Mouse (Mus musculus) midbrain, embryonic 15.5 days (tissue): ENCODE results near the gene Pam16. TPM values are rescaled to one million over a fixed set of nuclear protein-coding genes. Genes with fewer than 3 reads are reported as not detected.

Experiments used
- ATAC-seq: fragments of 200-750 bp; cut with Nextera tagmentation; replicated peaks from 2 replicates; pipeline ENCODE4 v1.8.0; 2017; ENCODE audit warnings: moderate TSS enrichment
- H3K27ac ChIP-seq: fragments of 300-500 bp; sonication (generic); 2 replicates; pipeline ENCODE4 v1.5.1; 2015; ENCODE audit warnings: mild to moderate bottlenecking, inconsistent platforms
- H3K27me3 ChIP-seq: fragments of 300-500 bp; sonication (generic); replicated peaks from 2 replicates; pipeline ENCODE4 v1.6.1; 2015; ENCODE audit warnings: inconsistent platforms
- H3K36me3 ChIP-seq: fragments of 300-500 bp; sonication (generic); replicated peaks from 2 replicates; pipeline ENCODE4 v1.6.1; 2015; ENCODE audit warnings: inconsistent platforms
- H3K4me1 ChIP-seq: fragments of 300-500 bp; sonication (generic); 2 replicates; pipeline ENCODE4 v1.6.1; 2015; ENCODE audit warnings: inconsistent platforms
- H3K4me2 ChIP-seq: fragments of 300-500 bp; sonication (generic); 2 replicates; pipeline ENCODE4 v1.6.1; 2015; ENCODE audit warnings: inconsistent platforms, mild to moderate bottlenecking, moderate library complexity
- H3K4me3 ChIP-seq: fragments of 300-500 bp; sonication (generic); 2 replicates; pipeline ENCODE4 v1.5.1; 2015; ENCODE audit warnings: mild to moderate bottlenecking, inconsistent platforms
- H3K9ac ChIP-seq: fragments of 300-500 bp; sonication (generic); 2 replicates; pipeline ENCODE4 v1.6.1; 2015; ENCODE audit warnings: mild to moderate bottlenecking, inconsistent platforms
- H3K9me3 ChIP-seq: fragments of 300-500 bp; sonication (generic); 2 replicates; pipeline ENCODE4 v1.6.1; 2016; ENCODE audit warnings: inconsistent platforms
- WGBS: fragments of 180-500 bp; shearing (Covaris S2); methylation state at CpG from one replicate; pipeline ENCODE4 v1.1.7; 2015; ENCODE audit warnings: mixed read lengths; 5-methylcytosine and 5-hydroxymethylcytosine counted together
- polyA plus RNA-seq: library from polyadenylated mRNA; unstranded; fragments of >200 nt; fragmentation: Nextera tagmentation; extraction: Ambion mirVana; gene quantifications from 2 replicates; pipeline ENCODE4 v1.2.1, GENCODE M21; 2015

Pam16 gene
- polyA plus RNA-seq, 1 experiment from 2014 or later = 154 TPM

GRCm38 (mm10) chr16:4642937-4643336, 18.1 kb upstream of the Pam16 start:
- Histone ChIP-seq H3K9ac (no peak overlapping the region), H3K27me3 (no peaks in the 10 kb centered on the region), H3K4me3 (no peak overlapping the region), H3K27ac (no peak overlapping the region), H3K4me1 (peaks cover 28% of the 10 kb centered on the region), H3K4me2 (no peak overlapping the region), H3K9me3 (no peaks in the 10 kb centered on the region), H3K36me3 (no peaks in the 10 kb centered on the region)
- no peak for ATAC-seq
- 90% methylated on average over 6 of the region's 6 CpGs for WGBS

GRCm38 (mm10) chr16:4642190-4642589, 17.4 kb upstream of the Pam16 start:
- Histone ChIP-seq H3K9ac (no peak overlapping the region), H3K27ac (peak overlapping the region; percentile 14; the same call in 1 of the 2 replicates), H3K27me3 (no peaks in the 10 kb centered on the region), H3K4me2 (no peak overlapping the region), H3K4me3 (no peak overlapping the region), H3K36me3 (no peaks in the 10 kb centered on the region; the same call in 1 of the 2 replicates), H3K4me1 (peaks cover 28% of the 10 kb centered on the region), H3K9me3 (no peaks in the 10 kb centered on the region)
- ATAC-seq = no peak
- 42% methylated on average over 13 of the region's 13 CpGs for WGBS

- Histone ChIP-seq H3K27ac (no peak overlapping the region), H3K9me3 (no peaks in the 10 kb centered on the region), H3K4me1 (peaks cover 28% of the 10 kb centered on the region), H3K9ac (no peak overlapping the region), H3K4me2 (peak overlapping the region; percentile 61), H3K36me3 (no peaks in the 10 kb centered on the region; the same call in 1 of the 2 replicates), H3K4me3 (no peak overlapping the region), H3K27me3 (no peaks in the 10 kb centered on the region)
- no peak for ATAC-seq
- 57% methylated on average over 3 of the region's 3 CpGs for WGBS
Observed at GRCm38 (mm10) chr16:4641119-4641838, 16.5 kb upstream of the Pam16 start.

DNA sequence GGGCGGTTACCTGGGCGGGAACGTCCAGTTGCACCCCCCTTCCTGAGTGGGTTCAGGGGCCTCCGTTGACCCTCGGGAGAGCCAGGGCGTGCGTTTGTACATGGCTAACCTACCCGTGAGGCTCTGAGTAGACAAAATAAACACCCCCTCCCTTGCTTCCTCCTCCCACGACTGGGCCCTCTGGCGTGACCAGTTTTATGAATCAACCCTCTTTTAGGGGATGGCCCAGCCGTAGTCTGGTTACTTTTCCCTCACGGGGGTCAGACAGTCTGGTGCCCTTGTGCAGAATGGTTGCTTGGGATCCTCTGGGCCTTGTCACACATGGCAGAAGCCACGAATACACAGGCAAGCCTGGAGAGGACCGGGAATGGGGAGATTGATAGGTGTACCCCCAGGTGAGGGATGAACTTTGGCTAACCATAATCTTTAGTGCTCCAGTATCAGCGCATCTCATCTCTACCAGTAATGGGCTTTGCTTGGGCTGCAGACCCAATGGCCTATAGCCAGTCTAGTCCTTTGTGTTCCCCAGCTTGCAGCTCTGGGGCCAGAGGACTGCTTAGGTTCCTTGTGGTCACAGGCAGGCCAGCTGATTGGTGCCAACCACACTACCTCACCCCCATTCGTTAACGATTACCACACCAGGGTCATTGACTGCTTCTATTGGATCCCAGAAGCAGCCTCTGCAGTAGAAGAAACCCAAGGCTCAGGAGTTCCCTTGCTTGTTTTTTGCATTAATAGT, 15.6 kb upstream of the Pam16 start:
- H3K4me2 ChIP-seq = peak overlapping the region; percentile 61
- peaks cover 28% of the 10 kb centered on the region for H3K4me1 ChIP-seq
- H3K27me3 ChIP-seq = no peaks in the 10 kb centered on the region
- peak overlapping the region; percentile 43 for H3K4me3 ChIP-seq
- no peak overlapping the region for H3K27ac ChIP-seq
- H3K9me3 ChIP-seq = no peaks in the 10 kb centered on the region
- no peaks in the 10 kb centered on the region; the same call in 1 of the 2 replicates for H3K36me3 ChIP-seq
- peak overlapping the region; percentile 27; the same call in 1 of the 2 replicates for H3K9ac ChIP-seq
- WGBS = 13% methylated on average over 17 of the region's 17 CpGs
- ATAC-seq = peak; percentile 38

- H3K4me2 ChIP-seq = peak within 1 kb of the TSS; percentile 61
- H3K9ac ChIP-seq = peak within 1 kb of the TSS; percentile 27; the same call in 1 of the 2 replicates
- no peaks in the 10 kb centered on the region for H3K27me3 ChIP-seq
- peak; percentile 91 for ATAC-seq
- 4% methylated on average over 22 of the region's 22 CpGs for WGBS
- H3K9me3 ChIP-seq = no peaks in the 10 kb centered on the region
- H3K36me3 ChIP-seq = no peaks in the 10 kb centered on the region; the same call in 1 of the 2 replicates
- peak within 1 kb of the TSS; percentile 43 for H3K4me3 ChIP-seq
- peaks cover 28% of the 10 kb centered on the region for H3K4me1 ChIP-seq
- H3K27ac ChIP-seq = no peak within 1 kb of the TSS
Observed at GRCm38 (mm10) chr16:4639831-4640237, 15.0 kb upstream of the Pam16 start, which contains the start of the genes Vasn and Dnaja3. Gene Vasn (plus strand): TSS chr16:4639941. Gene Dnaja3 (plus strand): TSS chr16:4639989.

GRCm38 (mm10) chr16:4638891-4639390, 14.2 kb upstream of the Pam16 start:
- 94% methylated on average over 3 of the region's 3 CpGs for WGBS
- no peak overlapping the region for H3K4me2 ChIP-seq
- no peak overlapping the region for H3K27ac ChIP-seq
- no peak overlapping the region for H3K4me3 ChIP-seq
- H3K9me3 ChIP-seq = no peaks in the 10 kb centered on the region
- no peaks in the 10 kb centered on the region; the same call in 1 of the 2 replicates for H3K36me3 ChIP-seq
- H3K9ac ChIP-seq = no peak overlapping the region
- H3K4me1 ChIP-seq = peaks cover 28% of the 10 kb centered on the region
- no peaks in the 10 kb centered on the region for H3K27me3 ChIP-seq
- ATAC-seq = no peak

DNA sequence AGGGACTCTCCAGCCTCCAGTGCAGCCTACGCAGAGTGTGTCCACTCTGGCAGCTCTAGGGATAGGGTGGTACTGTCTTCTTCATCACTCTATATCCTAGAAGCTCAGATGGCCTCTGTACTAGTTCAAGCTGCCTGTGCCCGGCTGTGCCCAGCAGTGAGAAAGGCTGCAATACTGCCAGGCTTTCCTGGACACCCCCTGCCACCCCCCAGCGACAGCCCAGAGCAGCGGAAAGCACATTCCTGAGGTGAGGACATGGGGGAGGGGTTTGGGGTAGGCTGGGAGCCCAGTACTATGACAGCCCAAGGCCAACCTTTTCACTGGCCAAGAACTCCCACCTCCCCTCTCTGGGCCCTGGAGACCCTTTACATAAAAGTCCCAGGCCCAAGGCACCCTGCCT, 11.0 kb upstream of the Pam16 start:
- Histone ChIP-seq H3K4me3 (no peak overlapping the region), H3K36me3 (no peaks in the 10 kb centered on the region; the same call in 1 of the 2 replicates), H3K4me2 (no peak overlapping the region), H3K9ac (no peak overlapping the region), H3K27ac (no peak overlapping the region), H3K9me3 (no peaks in the 10 kb centered on the region), H3K27me3 (no peaks in the 10 kb centered on the region), H3K4me1 (peaks cover 12% of the 10 kb centered on the region)
- 73% methylated on average over 4 of the region's 4 CpGs for WGBS
- ATAC-seq = no peak

DNA sequence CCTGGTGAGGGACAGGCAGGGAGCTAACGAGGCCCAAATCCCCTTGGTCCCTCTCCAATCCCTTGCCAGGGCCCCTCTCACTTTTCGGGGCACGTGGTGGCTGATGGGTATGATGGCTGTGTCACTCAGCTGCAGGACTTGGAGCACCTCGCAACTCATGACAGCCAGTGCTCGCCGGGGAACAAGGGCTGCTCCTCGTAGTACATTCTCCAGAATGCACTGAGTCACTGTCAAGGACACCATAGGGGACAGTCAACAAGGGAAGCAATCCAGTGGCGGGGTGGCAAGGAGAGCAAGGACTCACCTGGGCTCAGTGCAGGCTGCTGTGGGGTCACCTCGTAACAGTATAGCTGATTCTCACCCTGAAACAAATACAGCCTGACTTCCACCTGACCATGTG, 9.9 kb upstream of the Pam16 start:
- Histone ChIP-seq H3K4me1 (peaks cover 4% of the 10 kb centered on the region; the same call in 1 of the 2 replicates), H3K36me3 (no peaks in the 10 kb centered on the region; the same call in 1 of the 2 replicates), H3K4me2 (no peak overlapping the region), H3K9ac (no peak overlapping the region), H3K9me3 (no peaks in the 10 kb centered on the region), H3K4me3 (no peak overlapping the region), H3K27me3 (no peaks in the 10 kb centered on the region), H3K27ac (no peak overlapping the region)
- WGBS = 87% methylated on average over 9 of the region's 9 CpGs
- ATAC-seq = no peak

- Histone ChIP-seq H3K27ac (no peak overlapping the region), H3K4me2 (no peak overlapping the region), H3K27me3 (no peaks in the 10 kb centered on the region), H3K4me3 (no peak overlapping the region), H3K9ac (no peak overlapping the region), H3K4me1 (no peaks in the 10 kb centered on the region), H3K9me3 (no peaks in the 10 kb centered on the region), H3K36me3 (peaks cover 2% of the 10 kb centered on the region; the same call in 1 of the 2 replicates)
- ATAC-seq = no peak
- 86% methylated on average over 3 of the region's 3 CpGs for WGBS
Observed at GRCm38 (mm10) chr16:4633661-4634060, 8.9 kb upstream of the Pam16 start.

- Histone ChIP-seq H3K9ac (no peak overlapping the region), H3K27me3 (no peaks in the 10 kb centered on the region), H3K36me3 (peaks cover 6% of the 10 kb centered on the region; the same call in 1 of the 2 replicates), H3K27ac (no peak overlapping the region), H3K4me3 (no peak overlapping the region), H3K4me2 (no peak overlapping the region), H3K4me1 (no peaks in the 10 kb centered on the region), H3K9me3 (no peaks in the 10 kb centered on the region)
- 0 out of 2 replicates have a peak, but pooled peaks have one; percentile 31 for ATAC-seq
- 45% methylated on average over 7 of the region's 7 CpGs for WGBS
Observed at GRCm38 (mm10) chr16:4632050-4632449, 7.3 kb upstream of the Pam16 start.

GRCm38 (mm10) chr16:4629950-4630349, 5.2 kb upstream of the Pam16 start:
- no peak overlapping the region for H3K4me3 ChIP-seq
- WGBS = 30% methylated on average over 6 of the region's 6 CpGs
- H3K9me3 ChIP-seq = no peaks in the 10 kb centered on the region
- H3K4me2 ChIP-seq = no peak overlapping the region
- ATAC-seq = 0 out of 2 replicates have a peak, but pooled peaks have one; percentile 7
- H3K36me3 ChIP-seq = peaks cover 6% of the 10 kb centered on the region; the same call in 1 of the 2 replicates
- H3K4me1 ChIP-seq = peaks cover 5% of the 10 kb centered on the region
- no peak overlapping the region for H3K9ac ChIP-seq
- no peak overlapping the region for H3K27ac ChIP-seq
- no peaks in the 10 kb centered on the region for H3K27me3 ChIP-seq

DNA sequence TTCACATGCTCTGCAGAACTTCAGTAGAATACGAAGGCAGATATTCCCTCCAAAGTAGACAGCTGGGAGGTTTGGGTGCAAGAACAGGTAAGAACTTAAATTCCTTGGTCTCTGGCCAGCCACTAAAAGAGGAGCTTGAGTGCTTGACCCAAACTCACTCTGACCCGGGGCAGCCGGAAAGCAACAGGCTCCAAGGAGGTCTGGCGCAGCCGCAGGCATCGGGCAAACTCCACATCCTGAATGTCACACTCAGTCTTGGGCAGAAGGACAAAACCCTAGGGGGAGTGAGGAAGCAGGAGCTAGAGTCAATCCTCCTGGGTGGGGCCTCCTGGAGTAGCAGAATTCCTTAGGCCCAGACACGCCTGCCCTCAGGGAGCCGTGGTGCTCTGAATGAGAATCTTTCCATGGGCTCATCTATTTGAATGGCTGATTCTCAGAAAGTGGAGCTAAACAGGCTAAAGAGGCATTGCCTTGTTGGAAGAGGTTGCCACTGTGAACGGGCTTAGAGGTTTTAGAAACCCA, 4.2 kb upstream of the Pam16 start:
- Histone ChIP-seq H3K27ac (no peak overlapping the region), H3K9me3 (no peaks in the 10 kb centered on the region), H3K27me3 (no peaks in the 10 kb centered on the region), H3K4me1 (peaks cover 6% of the 10 kb centered on the region), H3K4me2 (no peak overlapping the region), H3K36me3 (peaks cover 6% of the 10 kb centered on the region; the same call in 1 of the 2 replicates), H3K9ac (no peak overlapping the region), H3K4me3 (no peak overlapping the region)
- ATAC-seq = no peak
- 90% methylated on average over 9 of the region's 9 CpGs for WGBS
